31 mouse cellular contexts compared by ENCODE assay signal in the genomic region with DNA sequence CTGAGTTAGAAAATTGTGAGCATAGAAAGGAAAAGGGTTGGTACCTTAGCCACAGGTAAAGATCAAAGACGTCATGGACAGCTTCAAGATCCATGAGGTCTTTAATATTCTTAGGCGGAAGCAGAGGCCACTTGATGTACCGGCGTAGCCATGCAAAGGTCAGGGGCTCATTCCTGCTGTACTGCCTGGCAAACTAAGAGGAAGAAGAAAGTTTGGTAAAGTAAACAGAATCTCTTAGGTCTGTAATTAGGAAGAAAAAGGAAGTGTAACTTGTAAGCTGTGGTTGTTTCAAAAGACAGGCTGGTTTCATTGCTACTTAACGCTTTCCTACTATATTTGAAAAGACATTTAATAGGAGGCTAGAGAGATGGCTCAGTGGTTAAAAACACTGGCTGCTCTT. TPM values are rescaled to one million over a fixed set of nuclear protein-coding genes. Genes with fewer than 3 reads are reported as not detected.
DNase-seq lines count a peak whose midpoint lies in the region; ATAC-seq and TF ChIP-seq lines count a peak whose summit lies in the region.
"Had no signal": no experiment of that assay in that cellular context is flagged by ENCODE, and none has a peak within 500 bp of the region (broad histone marks: within the 10 kb centered on the region; RNA-seq: fewer than 3 reads in every experiment).

No protein-coding gene starts in this region.

- no peaks in the 10 kb centered on the region for H3K27me3 ChIP-seq in lung, postnatal 0 days (replicated peaks; ENCODE audit: insufficient read depth, low read length)
- H3K27me3 ChIP-seq: CH12.LX; embryonic facial prominence, embryonic 13.5 days; embryonic facial prominence, embryonic 15.5 days; forebrain, embryonic 13.5 days; forebrain, embryonic 15.5 days; Patski had no signal

- 73% methylated on average over 5 of the region's 5 CpGs for WGBS in lung, postnatal 0 days

- no peaks in the 10 kb centered on the region for H3K4me1 ChIP-seq in lung, postnatal 0 days (ENCODE audit: insufficient read depth, low read depth, low read length)
- H3K4me1 ChIP-seq: forebrain, embryonic 13.5 days; forebrain, embryonic 15.5 days had no signal

- no peak overlapping the region for H3K27ac ChIP-seq in lung, postnatal 0 days (ENCODE audit: low read length)
- H3K27ac ChIP-seq: embryonic facial prominence, embryonic 13.5 days; embryonic facial prominence, embryonic 15.5 days; forebrain, embryonic 13.5 days; forebrain, embryonic 15.5 days had no signal

- no peak for ATAC-seq in lung, postnatal 0 days
- peak; percentile 80 for ATAC-seq in megakaryocyte, adult 5-6 weeks (ENCODE audit: poor library complexity, severe bottlenecking)
- ATAC-seq in monocyte, adult 5-6 weeks (replicated peaks; ENCODE audit: insufficient number of reproducible peaks, low FRiP score, low TSS enrichment, poor library complexity, severe bottlenecking), result peak; percentile 77
- ATAC-seq: activated CD4-positive, CD25-positive, alpha-beta regulatory T cell, adult 4 months; CD4-positive, CD25-positive, alpha-beta regulatory T cell, adult 4 months; forebrain, embryonic 13.5 days; forebrain, embryonic 15.5 days; forebrain, postnatal 0 days; Patski had no signal

- peaks cover 32% of the 10 kb centered on the region for H3K36me3 ChIP-seq in lung, postnatal 0 days (ENCODE audit: insufficient read depth, low read length)

- no peak overlapping the region for H3K9ac ChIP-seq in lung, postnatal 0 days (replicated peaks; ENCODE audit: low read depth)
- H3K9ac ChIP-seq: embryonic facial prominence, embryonic 13.5 days; embryonic facial prominence, embryonic 15.5 days; forebrain, embryonic 13.5 days; forebrain, embryonic 15.5 days; forebrain, postnatal 0 days had no signal

- H3K9me3 ChIP-seq in lung, postnatal 0 days (ENCODE audit: low read length), result no peaks in the 10 kb centered on the region
- H3K9me3 ChIP-seq: embryonic facial prominence, embryonic 13.5 days; embryonic facial prominence, embryonic 15.5 days; forebrain, embryonic 13.5 days; forebrain, embryonic 15.5 days; G1E had no signal

- TF ChIP-seq CTCF in lung, postnatal 0 days (IDR thresholded peaks at IDR 0.05), result no peak

- peak; percentile 22 for DNase-seq in lung, postnatal 0 days (ENCODE audit: low spot score)
- DNase-seq in lung, postnatal 10 days, result no peak
- peak; percentile 13 for DNase-seq in urinary bladder, adult 2 months (ENCODE audit: low spot score)
- DNase-seq in urinary bladder, postnatal 25 days (ENCODE audit: low spot score), result no peak
- no peak for DNase-seq in kidney, postnatal 25 days
- DNase-seq in adrenal gland, postnatal 4 days (ENCODE audit: low spot score in 2 of 2), result no peak
- DNase-seq: adrenal gland, adult 8-10 months; adrenal gland, postnatal 14 days; adrenal gland, postnatal 36 days; B cell, adult 2 months; cerebellum, adult 11-12 months; cerebellum, adult 2 months; cerebellum, adult 9-10 months; cerebellum, postnatal 10 days; cerebellum, postnatal 25 days; embryo, embryonic 11 days; forebrain, postnatal 0 days had no signal

- TF ChIP-seq EP300 in lung, postnatal 0 days (IDR thresholded peaks at IDR 0.05), result no peak

- no peak overlapping the region for H3K4me2 ChIP-seq in lung, postnatal 0 days (replicated peaks; ENCODE audit: low read depth, low read length)
- H3K4me2 ChIP-seq: embryonic facial prominence, embryonic 13.5 days; embryonic facial prominence, embryonic 15.5 days; forebrain, embryonic 13.5 days; forebrain, embryonic 15.5 days had no signal

- no peak overlapping the region for H3K4me3 ChIP-seq in lung, postnatal 0 days (ENCODE audit: low read depth, low read length)
- H3K4me3 ChIP-seq: embryonic facial prominence, embryonic 13.5 days; embryonic facial prominence, embryonic 15.5 days; erythroblast, embryonic 14.5 days; forebrain, embryonic 13.5 days; forebrain, embryonic 15.5 days had no signal

RNA-seq across cellular contexts. Expression of gene Hkdc1, which starts 8.1 kb away (rescaled TPM):
- 6.2 and 8.1 TPM in 2 replicates for polyA plus RNA-seq in lung, postnatal 0 days (2015; fragmentation: Nextera tagmentation; extraction: Ambion mirVana)
- polyA plus RNA-seq in urinary bladder, adult 2 months (2012; rRNA removed), result 0.14 and 0.15 TPM in 2 replicates
- total RNA-seq in megakaryocyte, adult 5-6 weeks (2015), result not detected in 2 replicates
- total RNA-seq in megakaryocyte, adult 5-6 weeks (2017), result not detected in 2 replicates
- 0.75 TPM in 1 of 3 replicates, not detected in the others for total RNA-seq in monocyte, adult 5-6 weeks (2017)
- total RNA-seq in adrenal gland, postnatal 4 days (2021), result 1 to 10 TPM in 1 of 2 experiments, not detected in 1; 1.4 TPM
- total RNA-seq: adrenal gland, adult 18-20 months; adrenal gland, adult 8-10 months; adrenal gland, postnatal 14 days; adrenal gland, postnatal 36 days; CH12.LX had no signal
- polyA plus RNA-seq: CD4-positive, CD25-positive, alpha-beta regulatory T cell, adult 4 months; forebrain, embryonic 11.5 days; G1E had no signal

RNA-seq across cellular contexts. Expression of gene 4930507D05Rik, which starts 18.9 kb away (rescaled TPM):
- polyA plus RNA-seq in lung, postnatal 0 days (2015; fragmentation: Nextera tagmentation; extraction: Ambion mirVana), result 0.29 and 0.49 TPM in 2 replicates
- polyA plus RNA-seq in urinary bladder, adult 2 months (2012; rRNA removed), result 0.06 and 0.08 TPM in 2 replicates
- total RNA-seq in megakaryocyte, adult 5-6 weeks (2015), result not detected in 2 replicates
- total RNA-seq in megakaryocyte, adult 5-6 weeks (2017), result 0.69 TPM in 1 of 2 replicates, not detected in the other
- total RNA-seq in monocyte, adult 5-6 weeks (2017), result not detected in 3 replicates
- under 1 TPM; 0.48 to 0.78 TPM for total RNA-seq in adrenal gland, postnatal 4 days (2021)
- polyA plus RNA-seq: activated CD4-positive, CD25-positive, alpha-beta regulatory T cell, adult 4 months; CD4-positive, CD25-positive, alpha-beta regulatory T cell, adult 4 months; erythroblast, embryonic 14.5 days had no signal

RNA-seq across cellular contexts. Expression of gene Supv3l1, which starts 19.1 kb away (rescaled TPM):
- 9.6 and 9.8 TPM in 2 replicates for polyA plus RNA-seq in lung, postnatal 0 days (2015; fragmentation: Nextera tagmentation; extraction: Ambion mirVana)
- 20.0 and 21.3 TPM in 2 replicates for polyA plus RNA-seq in urinary bladder, adult 2 months (2012; rRNA removed)
- 14.9 and 20.5 TPM in 2 replicates for total RNA-seq in megakaryocyte, adult 5-6 weeks (2015)
- total RNA-seq in megakaryocyte, adult 5-6 weeks (2017), result 19.5 and 20.7 TPM in 2 replicates
- total RNA-seq in monocyte, adult 5-6 weeks (2017), result 15.0 to 22.7 TPM (median 21.4 TPM) in 3 replicates
- 10 to 100 TPM; 31.5 to 36.5 TPM for total RNA-seq in adrenal gland, postnatal 4 days (2021)

RNA-seq across cellular contexts. Expression of gene Hk1, which starts 50.7 kb away (rescaled TPM):
- 25.8 and 27.8 TPM in 2 replicates for polyA plus RNA-seq in lung, postnatal 0 days (2015; fragmentation: Nextera tagmentation; extraction: Ambion mirVana)
- polyA plus RNA-seq in urinary bladder, adult 2 months (2012; rRNA removed), result 53.9 and 83.8 TPM in 2 replicates
- 17.9 and 18.8 TPM in 2 replicates for total RNA-seq in megakaryocyte, adult 5-6 weeks (2015)
- 39.7 and 49.7 TPM in 2 replicates for total RNA-seq in megakaryocyte, adult 5-6 weeks (2017)
- 33.1 to 66.9 TPM (median 39.5 TPM) in 3 replicates for total RNA-seq in monocyte, adult 5-6 weeks (2017)
- total RNA-seq in adrenal gland, postnatal 4 days (2021), result 10 to 100 TPM; 36.0 to 49.8 TPM

RNA-seq across cellular contexts. Expression of gene Vps26a, which starts 56.2 kb away (rescaled TPM):
- 62.7 and 68.7 TPM in 2 replicates for polyA plus RNA-seq in lung, postnatal 0 days (2015; fragmentation: Nextera tagmentation; extraction: Ambion mirVana)
- polyA plus RNA-seq in urinary bladder, adult 2 months (2012; rRNA removed), result 49.9 and 50.6 TPM in 2 replicates
- total RNA-seq in megakaryocyte, adult 5-6 weeks (2015), result 101 and 124 TPM in 2 replicates
- 124 and 146 TPM in 2 replicates for total RNA-seq in megakaryocyte, adult 5-6 weeks (2017)
- total RNA-seq in monocyte, adult 5-6 weeks (2017), result 86.6 to 110 TPM (median 102 TPM) in 3 replicates
- 10 to 100 TPM; 45.3 to 48.7 TPM for total RNA-seq in adrenal gland, postnatal 4 days (2021)

Comparison
In these comparisons a context has a peak if more than half of its experiments do, and no peak if none do; other contexts are left out.
1. DNase-seq: peak in lung, postnatal 0 days (single experiment) and urinary bladder, adult 2 months (single experiment); none in lung, postnatal 10 days (single experiment), urinary bladder, postnatal 25 days (single experiment), kidney, postnatal 25 days (0 of 2) and adrenal gland, postnatal 4 days (0 of 2).